Mouse (Mus musculus): ENCODE measurements around the gene Uvrag. TPM values are rescaled to one million over a fixed set of nuclear protein-coding genes. Genes with fewer than 3 reads are reported as not detected.
A peak's percentile ranks its signal among the peaks of the same experiment; 100 is the strongest.

Gene Uvrag
- polyA plus RNA-seq, 1 experiment from 2014 or later = 16.7 TPM

GRCm38 (mm10) chr7:99161961-99162360 is 21.0 kb upstream of the Uvrag start:
- Histone ChIP-seq H3K9me3 (replicated peaks; ENCODE audit: control insufficient read depth, low read length) (no peaks in the 10 kb centered on the region), H3K36me3 (ENCODE audit: control insufficient read depth, insufficient read depth, low read length) (no peaks in the 10 kb centered on the region), H3K4me2 (no peak overlapping the region), H3K9ac (ENCODE audit: low read depth, low read length) (no peak overlapping the region), H3K4me3 (ENCODE audit: low read depth, low read length) (no peak overlapping the region), H3K4me1 (ENCODE audit: control insufficient read depth, insufficient read depth, low read length) (peaks cover 22% of the 10 kb centered on the region), H3K27ac (ENCODE audit: low read depth, low read length) (no peak overlapping the region), H3K27me3 (ENCODE audit: control insufficient read depth, insufficient read depth, low read length) (no peaks in the 10 kb centered on the region)
- WGBS (ENCODE audit: insufficient replicate concordance) = 75% methylated on average over 11 of the region's 11 CpGs
- ATAC-seq (replicated peaks; ENCODE audit: insufficient number of reproducible peaks, low FRiP score, low TSS enrichment) = no peak

- 23% methylated on average over 4 of the region's 4 CpGs for WGBS (ENCODE audit: insufficient replicate concordance)
- Histone ChIP-seq H3K27ac (ENCODE audit: low read depth, low read length) (no peak overlapping the region), H3K4me3 (ENCODE audit: low read depth, low read length) (no peak overlapping the region), H3K27me3 (ENCODE audit: control insufficient read depth, insufficient read depth, low read length) (no peaks in the 10 kb centered on the region; the same call in 1 of the 2 replicates), H3K9ac (ENCODE audit: low read depth, low read length) (no peak overlapping the region), H3K4me2 (no peak overlapping the region), H3K9me3 (replicated peaks; ENCODE audit: control insufficient read depth, low read length) (no peaks in the 10 kb centered on the region), H3K4me1 (ENCODE audit: control insufficient read depth, insufficient read depth, low read length) (peaks cover 23% of the 10 kb centered on the region), H3K36me3 (ENCODE audit: control insufficient read depth, insufficient read depth, low read length) (no peaks in the 10 kb centered on the region)
- 0 out of 2 replicates have a peak, but pooled peaks have one; percentile 5 for ATAC-seq (replicated peaks; ENCODE audit: insufficient number of reproducible peaks, low FRiP score, low TSS enrichment)
Observed at GRCm38 (mm10) chr7:99161529-99161928, 20.6 kb upstream of the Uvrag start.

- no peak for ATAC-seq (replicated peaks; ENCODE audit: insufficient number of reproducible peaks, low FRiP score, low TSS enrichment)
- Histone ChIP-seq H3K4me1 (ENCODE audit: control insufficient read depth, insufficient read depth, low read length) (peaks cover 24% of the 10 kb centered on the region), H3K9ac (ENCODE audit: low read depth, low read length) (no peak overlapping the region)
Observed at GRCm38 (mm10) chr7:99160995-99161394, 20.1 kb upstream of the Uvrag start.

DNA sequence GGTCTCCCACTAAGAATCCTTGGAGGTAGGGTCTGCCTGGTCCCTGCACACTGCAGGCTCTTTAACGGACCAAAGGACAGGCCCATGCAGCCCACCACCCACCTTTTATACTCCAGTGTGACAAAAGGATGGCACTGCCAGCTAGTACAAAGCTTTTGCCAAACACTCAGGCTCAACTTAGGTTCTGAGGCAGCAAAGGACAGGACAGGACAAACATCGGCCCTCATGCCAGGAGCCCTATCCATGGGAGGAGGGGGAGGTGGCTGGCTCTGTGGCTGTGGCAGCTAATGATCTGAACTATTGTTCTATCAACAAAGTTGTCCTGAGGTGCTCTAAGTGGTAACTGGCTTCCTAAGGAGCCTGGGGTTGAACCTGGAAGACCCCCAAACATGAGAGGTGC is 18.5 kb upstream of the Uvrag start:
- H3K27me3 ChIP-seq (ENCODE audit: control insufficient read depth, insufficient read depth, low read length) = no peaks in the 10 kb centered on the region; the same call in 1 of the 2 replicates
- no peaks in the 10 kb centered on the region for H3K36me3 ChIP-seq (ENCODE audit: control insufficient read depth, insufficient read depth, low read length)
- no peaks in the 10 kb centered on the region for H3K9me3 ChIP-seq (replicated peaks; ENCODE audit: control insufficient read depth, low read length)
- peaks cover 28% of the 10 kb centered on the region for H3K4me1 ChIP-seq (ENCODE audit: control insufficient read depth, insufficient read depth, low read length)
- H3K4me3 ChIP-seq (ENCODE audit: low read depth, low read length) = no peak overlapping the region
- no peak overlapping the region for H3K9ac ChIP-seq (ENCODE audit: low read depth, low read length)
- WGBS (ENCODE audit: insufficient replicate concordance) = 86% methylated on average over 2 of the region's 2 CpGs
- H3K27ac ChIP-seq (ENCODE audit: low read depth, low read length) = no peak overlapping the region
- ATAC-seq (replicated peaks; ENCODE audit: insufficient number of reproducible peaks, low FRiP score, low TSS enrichment) = no peak
- H3K4me2 ChIP-seq = no peak overlapping the region

More at GRCm38 (mm10) chr7:99160995-99161394, 20.1 kb upstream of the Uvrag start:
- Histone ChIP-seq H3K4me2 (no peak overlapping the region), H3K9me3 (replicated peaks; ENCODE audit: control insufficient read depth, low read length) (no peaks in the 10 kb centered on the region), H3K4me3 (ENCODE audit: low read depth, low read length) (no peak overlapping the region), H3K27ac (ENCODE audit: low read depth, low read length) (no peak overlapping the region), H3K27me3 (ENCODE audit: control insufficient read depth, insufficient read depth, low read length) (no peaks in the 10 kb centered on the region; the same call in 1 of the 2 replicates), H3K36me3 (ENCODE audit: control insufficient read depth, insufficient read depth, low read length) (no peaks in the 10 kb centered on the region)
- WGBS (ENCODE audit: insufficient replicate concordance) = 74% methylated on average over 7 of the region's 7 CpGs

- no peaks in the 10 kb centered on the region for H3K9me3 ChIP-seq (replicated peaks; ENCODE audit: control insufficient read depth, low read length)
- H3K36me3 ChIP-seq (ENCODE audit: control insufficient read depth, insufficient read depth, low read length) = no peaks in the 10 kb centered on the region
- H3K9ac ChIP-seq (ENCODE audit: low read depth, low read length) = no peak overlapping the region
- 66% methylated on average over 5 of the region's 5 CpGs for WGBS (ENCODE audit: insufficient replicate concordance)
- peaks cover 28% of the 10 kb centered on the region for H3K4me1 ChIP-seq (ENCODE audit: control insufficient read depth, insufficient read depth, low read length)
- H3K27me3 ChIP-seq (ENCODE audit: control insufficient read depth, insufficient read depth, low read length) = no peaks in the 10 kb centered on the region; the same call in 1 of the 2 replicates
- ATAC-seq (replicated peaks; ENCODE audit: insufficient number of reproducible peaks, low FRiP score, low TSS enrichment) = no peak
- no peak overlapping the region for H3K4me2 ChIP-seq
- H3K4me3 ChIP-seq (ENCODE audit: low read depth, low read length) = no peak overlapping the region
- no peak overlapping the region for H3K27ac ChIP-seq (ENCODE audit: low read depth, low read length)
Observed at GRCm38 (mm10) chr7:99158904-99159303, 18.0 kb upstream of the Uvrag start.

DNA sequence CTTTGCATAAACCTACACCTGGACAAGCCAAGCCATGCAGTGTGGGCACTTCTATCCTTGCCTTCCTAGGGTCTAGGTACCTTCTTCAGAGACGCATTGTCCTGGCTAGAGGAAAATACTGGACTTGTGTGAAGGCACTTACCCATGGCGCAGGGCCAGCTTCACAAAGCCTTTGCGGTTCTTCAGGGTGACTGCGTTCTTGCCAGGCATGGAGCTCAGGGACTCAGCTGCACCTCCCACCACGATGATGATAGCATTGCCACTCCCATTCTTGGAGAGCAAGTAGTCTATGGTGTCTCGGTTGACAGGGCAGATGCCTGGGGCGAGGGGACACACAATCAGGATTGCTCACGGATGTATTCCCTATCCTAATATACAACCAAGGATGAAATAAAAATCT is 17.1 kb upstream of the Uvrag start:
- Histone ChIP-seq H3K27ac (ENCODE audit: low read depth, low read length) (no peak overlapping the region), H3K4me3 (ENCODE audit: low read depth, low read length) (no peak overlapping the region), H3K9ac (ENCODE audit: low read depth, low read length) (no peak overlapping the region), H3K9me3 (replicated peaks; ENCODE audit: control insufficient read depth, low read length) (no peaks in the 10 kb centered on the region), H3K4me2 (no peak overlapping the region), H3K27me3 (ENCODE audit: control insufficient read depth, insufficient read depth, low read length) (no peaks in the 10 kb centered on the region; the same call in 1 of the 2 replicates), H3K4me1 (ENCODE audit: control insufficient read depth, insufficient read depth, low read length) (peaks cover 28% of the 10 kb centered on the region), H3K36me3 (ENCODE audit: control insufficient read depth, insufficient read depth, low read length) (no peaks in the 10 kb centered on the region)
- 82% methylated on average over 8 of the region's 8 CpGs for WGBS (ENCODE audit: insufficient replicate concordance)
- ATAC-seq (replicated peaks; ENCODE audit: insufficient number of reproducible peaks, low FRiP score, low TSS enrichment) = no peak

- H3K27me3 ChIP-seq (ENCODE audit: control insufficient read depth, insufficient read depth, low read length) = no peaks in the 10 kb centered on the region; the same call in 1 of the 2 replicates
- H3K4me1 ChIP-seq (ENCODE audit: control insufficient read depth, insufficient read depth, low read length) = peaks cover 29% of the 10 kb centered on the region
- no peak overlapping the region for H3K4me3 ChIP-seq (ENCODE audit: low read depth, low read length)
- no peaks in the 10 kb centered on the region for H3K36me3 ChIP-seq (ENCODE audit: control insufficient read depth, insufficient read depth, low read length)
- no peak overlapping the region for H3K27ac ChIP-seq (ENCODE audit: low read depth, low read length)
- no peak overlapping the region for H3K9ac ChIP-seq (ENCODE audit: low read depth, low read length)
- no peak overlapping the region for H3K4me2 ChIP-seq
- 81% methylated on average over 10 of the region's 10 CpGs for WGBS (ENCODE audit: insufficient replicate concordance)
- ATAC-seq (replicated peaks; ENCODE audit: insufficient number of reproducible peaks, low FRiP score, low TSS enrichment) = no peak
- no peaks in the 10 kb centered on the region for H3K9me3 ChIP-seq (replicated peaks; ENCODE audit: control insufficient read depth, low read length)
Observed at GRCm38 (mm10) chr7:99156737-99157136, 15.8 kb upstream of the Uvrag start.

DNA sequence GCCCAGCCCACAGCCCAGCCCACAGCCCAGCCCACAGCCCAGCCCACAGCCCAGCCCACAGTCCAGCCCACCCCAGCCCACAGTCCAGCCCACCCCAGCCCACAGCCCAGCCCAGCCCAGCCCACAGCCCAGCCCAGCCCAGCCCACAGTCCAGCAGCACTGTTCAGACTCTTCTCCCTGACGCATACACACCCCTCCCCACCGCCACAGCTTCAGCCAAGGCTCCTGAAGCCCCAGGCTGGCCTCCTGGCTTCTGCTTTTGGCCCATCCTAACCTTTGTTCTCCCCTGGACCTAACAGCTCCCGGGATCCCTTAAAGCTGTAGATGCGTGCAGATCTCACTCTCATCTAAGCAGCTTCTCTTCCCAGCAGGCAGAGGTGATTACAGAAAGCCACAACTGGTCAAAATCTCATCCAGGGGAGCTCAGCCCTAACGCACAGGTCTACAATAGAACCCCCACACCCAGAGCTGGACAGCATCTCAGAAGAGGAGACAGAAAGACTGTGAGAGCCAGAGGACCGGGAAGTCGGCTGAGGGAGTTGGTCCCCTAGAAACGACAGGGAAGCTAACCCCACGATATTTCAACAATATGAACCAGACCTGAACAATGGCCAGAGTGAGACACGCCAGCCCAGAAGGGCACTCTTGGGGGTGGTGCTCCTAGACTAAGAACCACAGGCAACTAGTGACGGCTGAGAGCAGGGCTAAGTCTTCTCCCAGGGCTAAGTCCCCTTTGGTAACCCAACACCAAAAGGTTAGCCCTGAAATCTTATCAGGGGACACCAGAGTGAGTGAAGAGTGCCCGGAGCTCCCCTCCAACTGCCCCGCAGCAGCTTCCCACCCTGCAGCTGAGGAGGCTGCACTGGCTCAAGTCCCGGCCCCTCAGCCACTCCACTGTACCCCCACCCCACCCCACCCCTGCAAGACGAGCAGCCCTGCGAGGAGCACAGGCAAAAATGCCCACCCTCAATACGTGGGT is 14.7 kb upstream of the Uvrag start:
- peak; percentile 46; the same call in 1 of the 2 replicates for ATAC-seq (replicated peaks; ENCODE audit: insufficient number of reproducible peaks, low FRiP score, low TSS enrichment)
- Histone ChIP-seq H3K27me3 (ENCODE audit: control insufficient read depth, insufficient read depth, low read length) (no peaks in the 10 kb centered on the region; the same call in 1 of the 2 replicates), H3K9ac (ENCODE audit: low read depth, low read length) (no peak overlapping the region), H3K4me3 (ENCODE audit: low read depth, low read length) (peak overlapping the region; percentile 23; the same call in 1 of the 2 replicates), H3K4me2 (peak overlapping the region; percentile 68), H3K4me1 (ENCODE audit: control insufficient read depth, insufficient read depth, low read length) (peaks cover 20% of the 10 kb centered on the region), H3K36me3 (ENCODE audit: control insufficient read depth, insufficient read depth, low read length) (no peaks in the 10 kb centered on the region), H3K27ac (ENCODE audit: low read depth, low read length) (0 out of 2 replicates have a peak overlapping the region, but pooled peaks have one; percentile 6), H3K9me3 (replicated peaks; ENCODE audit: control insufficient read depth, low read length) (no peaks in the 10 kb centered on the region)
- WGBS (ENCODE audit: insufficient replicate concordance) = 8% methylated on average over 17 of the region's 17 CpGs

All from heart, embryonic 11.5 days (tissue).